Comparison of ENCODE assay signal across 8 mouse cellular contexts in the genomic region with DNA sequence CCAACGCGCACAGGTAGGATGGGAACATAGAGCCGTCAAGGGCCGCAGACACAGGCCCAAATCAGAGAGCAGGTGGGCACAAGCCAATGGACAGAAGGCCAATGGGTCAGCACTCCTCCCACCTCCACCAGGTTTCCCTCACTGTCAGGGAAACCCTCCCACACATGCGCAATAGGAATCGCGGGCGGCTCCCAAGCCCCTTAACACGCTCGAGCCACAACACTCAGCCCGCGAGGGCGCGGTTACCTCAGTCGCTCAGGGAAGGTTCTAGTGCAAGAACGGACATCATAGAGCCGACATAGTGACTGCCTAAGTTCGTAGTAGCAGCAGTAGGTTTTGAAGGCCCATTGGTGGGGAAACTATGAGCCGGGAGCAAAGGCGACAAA. TPM values are rescaled to one million over a fixed set of nuclear protein-coding genes. Genes with fewer than 3 reads are reported as not detected.
DNase-seq lines count a peak whose midpoint lies in the region; ATAC-seq lines count a peak whose summit lies in the region.

No protein-coding gene starts in this region.

- H3K27me3 ChIP-seq in forebrain, embryonic 12.5 days, result no peaks in the 10 kb centered on the region
- no peaks in the 10 kb centered on the region for H3K27me3 ChIP-seq in heart, embryonic 16.5 days (ENCODE audit: control insufficient read depth, insufficient read depth, low read length)
- no peaks in the 10 kb centered on the region for H3K27me3 ChIP-seq in liver, embryonic 15.5 days
- H3K27me3 ChIP-seq in neural tube, embryonic 15.5 days (replicated peaks), result no peaks in the 10 kb centered on the region

- peak; percentile 45 for DNase-seq in MEL-GATA-1-ER (ENCODE audit: extremely low read depth, low read depth)
- peak; percentile 80 to 82 for DNase-seq in kidney, postnatal 36 days
- peak; percentile 79 for DNase-seq in thymus, postnatal 14 days

- peaks cover 23% of the 10 kb centered on the region for H3K4me1 ChIP-seq in forebrain, embryonic 12.5 days
- H3K4me1 ChIP-seq in heart, embryonic 16.5 days (ENCODE audit: control insufficient read depth, insufficient read depth, low read length), result peaks cover 17% of the 10 kb centered on the region
- H3K4me1 ChIP-seq in liver, embryonic 15.5 days (replicated peaks), result peaks cover 15% of the 10 kb centered on the region
- H3K4me1 ChIP-seq in neural tube, embryonic 15.5 days, result peaks cover 29% of the 10 kb centered on the region

- peak overlapping the region; percentile 84 for H3K4me3 ChIP-seq in forebrain, embryonic 12.5 days (replicated peaks)
- H3K4me3 ChIP-seq in heart, embryonic 16.5 days (ENCODE audit: low read length), result peak overlapping the region; percentile 69
- peak overlapping the region; percentile 84 for H3K4me3 ChIP-seq in liver, embryonic 15.5 days (replicated peaks)
- H3K4me3 ChIP-seq in neural tube, embryonic 15.5 days (replicated peaks), result peak overlapping the region; percentile 81

- no peaks in the 10 kb centered on the region for H3K9me3 ChIP-seq in forebrain, embryonic 12.5 days
- H3K9me3 ChIP-seq in heart, embryonic 16.5 days (replicated peaks; ENCODE audit: control insufficient read depth, low read length), result no peaks in the 10 kb centered on the region
- no peaks in the 10 kb centered on the region for H3K9me3 ChIP-seq in liver, embryonic 15.5 days (replicated peaks)
- no peaks in the 10 kb centered on the region for H3K9me3 ChIP-seq in neural tube, embryonic 15.5 days (replicated peaks)

- H3K4me2 ChIP-seq in forebrain, embryonic 12.5 days, result peak overlapping the region; percentile 85
- peak overlapping the region; percentile 90 for H3K4me2 ChIP-seq in heart, embryonic 16.5 days (ENCODE audit: low read depth, low read length)
- H3K4me2 ChIP-seq in liver, embryonic 15.5 days, result peak overlapping the region; percentile 92
- peak overlapping the region; percentile 82 for H3K4me2 ChIP-seq in neural tube, embryonic 15.5 days

- under 1% methylated on average over 20 of the region's 20 CpGs for WGBS in forebrain, embryonic 12.5 days
- WGBS in heart, embryonic 16.5 days, result 1% methylated on average over 20 of the region's 20 CpGs
- 1% methylated on average over 20 of the region's 20 CpGs for WGBS in liver, embryonic 15.5 days (ENCODE audit: insufficient replicate concordance)
- under 1% methylated on average over 20 of the region's 20 CpGs for WGBS in neural tube, embryonic 15.5 days

- H3K36me3 ChIP-seq in forebrain, embryonic 12.5 days (replicated peaks), result peaks cover 9% of the 10 kb centered on the region; the same call in 1 of the 2 replicates
- peaks cover 5% of the 10 kb centered on the region; the same call in 1 of the 2 replicates for H3K36me3 ChIP-seq in heart, embryonic 16.5 days (ENCODE audit: control insufficient read depth, insufficient read depth)
- H3K36me3 ChIP-seq in liver, embryonic 15.5 days (replicated peaks), result 0 out of 2 replicates have a peak, but pooled peaks cover 8% of the 10 kb centered on the region
- H3K36me3 ChIP-seq in neural tube, embryonic 15.5 days, result peaks cover 14% of the 10 kb centered on the region; the same call in 1 of the 2 replicates

- peak; percentile 73 for ATAC-seq in cerebellum, adult (ENCODE audit: insufficient number of reproducible peaks, low FRiP score, low TSS enrichment)
- ATAC-seq in forebrain, embryonic 12.5 days (ENCODE audit: low FRiP score), result peak; percentile 73
- peak; percentile 56 for ATAC-seq in heart, embryonic 16.5 days (replicated peaks; ENCODE audit: extremely low read depth, insufficient read depth, low FRiP score)
- ATAC-seq in liver, embryonic 15.5 days (ENCODE audit: insufficient read depth), result peak; percentile 76
- peak; percentile 89 for ATAC-seq in neural tube, embryonic 15.5 days (ENCODE audit: low FRiP score)

- peak overlapping the region; percentile 94 for H3K27ac ChIP-seq in forebrain, embryonic 12.5 days
- H3K27ac ChIP-seq in heart, embryonic 16.5 days (ENCODE audit: low read length), result peak overlapping the region; percentile 97
- H3K27ac ChIP-seq in liver, embryonic 15.5 days (replicated peaks), result peak overlapping the region; percentile 91
- H3K27ac ChIP-seq in neural tube, embryonic 15.5 days (replicated peaks), result peak overlapping the region; percentile 93

- H3K9ac ChIP-seq in forebrain, embryonic 12.5 days, result peak overlapping the region; percentile 70
- peak overlapping the region; percentile 89 for H3K9ac ChIP-seq in heart, embryonic 16.5 days (ENCODE audit: low read length)
- peak overlapping the region; percentile 85 for H3K9ac ChIP-seq in liver, embryonic 15.5 days
- peak overlapping the region; percentile 79 for H3K9ac ChIP-seq in neural tube, embryonic 15.5 days (replicated peaks)

RNA-seq across cellular contexts. Expression of a gene that starts 0.4 kb away (rescaled TPM):
- polyA plus RNA-seq in forebrain, embryonic 12.5 days (2016; fragmentation: Nextera tagmentation; extraction: Ambion mirVana), result 20.5 and 22.0 TPM in 2 replicates
- polyA plus RNA-seq in heart, embryonic 16.5 days (2015; fragmentation: Nextera tagmentation; extraction: Ambion mirVana), result 14.5 and 17.4 TPM in 2 replicates
- polyA plus RNA-seq in liver, embryonic 15.5 days (2015; fragmentation: Nextera tagmentation; extraction: Ambion mirVana), result 6.1 and 6.6 TPM in 2 replicates
- polyA plus RNA-seq in neural tube, embryonic 15.5 days (2015; fragmentation: Nextera tagmentation; extraction: Ambion mirVana), result 33.4 and 35.1 TPM in 2 replicates

RNA-seq across cellular contexts. Expression of a gene that starts 0.5 kb away (rescaled TPM):
- 38.9 and 43.1 TPM in 2 replicates for polyA plus RNA-seq in forebrain, embryonic 12.5 days (2016; fragmentation: Nextera tagmentation; extraction: Ambion mirVana)
- polyA plus RNA-seq in heart, embryonic 16.5 days (2015; fragmentation: Nextera tagmentation; extraction: Ambion mirVana), result 32.4 and 34.0 TPM in 2 replicates
- 16.2 and 17.1 TPM in 2 replicates for polyA plus RNA-seq in liver, embryonic 15.5 days (2015; fragmentation: Nextera tagmentation; extraction: Ambion mirVana)
- 54.5 and 60.5 TPM in 2 replicates for polyA plus RNA-seq in neural tube, embryonic 15.5 days (2015; fragmentation: Nextera tagmentation; extraction: Ambion mirVana)

Comparison
In these comparisons a context has a peak if more than half of its experiments do, and no peak if none do; other contexts are left out.
1. Peak in every context shown above with its lines: DNase-seq, ATAC-seq, H3K4me3 ChIP-seq and H3K27ac ChIP-seq.